Mouse (Mus musculus) hindbrain, embryonic 13.5 days (tissue): ENCODE measurements around the gene Dhx34. TPM values are rescaled to one million over a fixed set of nuclear protein-coding genes. Genes with fewer than 3 reads are reported as not detected.

ENCODE experiments used
- ATAC-seq: fragments of 200-750 bp; cut with Nextera tagmentation; 2 replicates; pipeline ENCODE4 v1.8.0; 2017; ENCODE audit warnings: moderate TSS enrichment; ENCODE audit not compliant: low FRiP score
- H3K27ac ChIP-seq: fragments of 300-500 bp; sonication (generic); 2 replicates; pipeline ENCODE4 v1.5.1; 2015; ENCODE audit warnings: inconsistent platforms, mild to moderate bottlenecking, moderate library complexity
- H3K27me3 ChIP-seq: fragments of 300-500 bp; sonication (generic); 2 replicates; pipeline ENCODE4 v1.6.1; 2015; ENCODE audit warnings: mild to moderate bottlenecking, inconsistent platforms
- H3K36me3 ChIP-seq: fragments of 300-500 bp; sonication (generic); 2 replicates; pipeline ENCODE4 v1.6.1; 2015; ENCODE audit warnings: mild to moderate bottlenecking, inconsistent platforms
- H3K4me1 ChIP-seq: fragments of 300-500 bp; sonication (generic); replicated peaks from 2 replicates; pipeline ENCODE4 v1.6.1; 2015; ENCODE audit warnings: inconsistent platforms
- H3K4me2 ChIP-seq: fragments of 300-500 bp; sonication (generic); 2 replicates; pipeline ENCODE4 v1.6.1; 2015; ENCODE audit warnings: inconsistent platforms, mild to moderate bottlenecking, moderate library complexity
- H3K4me3 ChIP-seq: fragments of 300-500 bp; sonication (generic); 2 replicates; pipeline ENCODE4 v1.5.1; 2015; ENCODE audit warnings: mild to moderate bottlenecking, inconsistent platforms
- H3K9ac ChIP-seq: fragments of 300-500 bp; sonication (generic); 2 replicates; pipeline ENCODE4 v1.6.1; 2015; ENCODE audit warnings: mild to moderate bottlenecking, inconsistent platforms
- H3K9me3 ChIP-seq: fragments of 300-500 bp; sonication (generic); 2 replicates; pipeline ENCODE4 v1.6.1; 2016; ENCODE audit warnings: inconsistent platforms
- WGBS: fragments of 180-500 bp; shearing (Covaris S2); methylation state at CpG from one replicate; pipeline ENCODE4 v1.1.7; 2015; 5-methylcytosine and 5-hydroxymethylcytosine counted together
- polyA plus RNA-seq: library from polyadenylated mRNA; unstranded; fragments of >200 nt; fragmentation: Nextera tagmentation; extraction: Ambion mirVana; gene quantifications from 2 replicates; pipeline ENCODE4 v1.2.1, GENCODE M21; 2015

Dhx34 gene
- polyA plus RNA-seq, 1 experiment from 2014 or later: 13.5 TPM

DNA sequence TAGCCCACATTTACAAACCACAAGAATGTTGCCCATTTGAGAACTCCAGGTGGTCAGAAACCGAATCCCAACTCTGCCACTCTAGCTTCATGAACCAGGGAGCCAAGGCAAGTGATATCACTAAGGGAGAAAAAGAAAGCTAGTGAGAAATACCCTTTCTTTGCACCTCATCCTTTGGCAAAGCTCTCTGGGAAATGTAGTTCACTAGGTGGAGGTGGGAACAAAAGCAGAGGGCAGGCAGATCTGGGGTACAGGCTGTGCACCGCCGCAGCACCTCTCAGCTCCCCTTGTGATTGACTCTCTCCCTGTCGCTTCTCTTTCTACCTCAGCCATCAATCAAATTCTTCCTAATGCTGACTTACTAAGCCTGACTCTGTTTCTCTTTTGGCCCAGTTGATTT is 43.7 kb downstream of the Dhx34 start:
- WGBS: 88% methylated on average over 4 of the region's 4 CpGs

DNA sequence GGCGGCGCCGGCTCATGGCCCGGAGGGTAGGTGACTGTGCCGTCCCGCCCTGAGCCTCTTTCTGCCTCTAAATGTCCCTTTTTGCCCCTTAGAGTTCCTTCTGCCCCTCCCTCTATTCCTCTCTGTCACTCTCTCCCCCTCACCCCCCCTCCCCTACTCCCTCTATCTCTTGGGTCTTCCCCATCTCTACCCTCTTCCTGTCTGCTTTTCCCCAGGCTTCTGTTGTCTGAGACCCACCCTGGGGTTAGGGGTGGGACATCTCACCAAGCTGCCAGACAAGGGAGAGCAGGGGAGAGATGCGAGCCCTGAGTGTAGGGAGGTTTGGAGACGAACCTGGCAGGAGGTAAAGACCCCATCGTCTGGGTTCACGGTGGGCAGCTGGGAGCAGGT is 46.3 kb downstream of the Dhx34 start:
- 0% methylated on average over 10 of the region's 10 CpGs for WGBS
- ATAC-seq: peak; percentile 40
- peaks cover 52% of the 10 kb centered on the region for H3K4me1 ChIP-seq
- no peaks in the 10 kb centered on the region for H3K27me3 ChIP-seq
- peaks cover 36% of the 10 kb centered on the region for H3K36me3 ChIP-seq
- H3K9ac ChIP-seq: peak overlapping the region; percentile 93
- peak overlapping the region; percentile 93 for H3K27ac ChIP-seq
- H3K4me3 ChIP-seq: peak overlapping the region; percentile 82
- H3K4me2 ChIP-seq: peak overlapping the region; percentile 70
- H3K9me3 ChIP-seq: no peaks in the 10 kb centered on the region

More for the DNA sequence above, 43.7 kb downstream of the Dhx34 start:
- Histone ChIP-seq H3K4me1 (peaks cover 37% of the 10 kb centered on the region), H3K4me3 (no peak overlapping the region), H3K9me3 (no peaks in the 10 kb centered on the region), H3K9ac (0 out of 2 replicates have a peak overlapping the region, but pooled peaks have one; percentile 13), H3K36me3 (peaks cover 51% of the 10 kb centered on the region), H3K27ac (no peak overlapping the region), H3K27me3 (no peaks in the 10 kb centered on the region), H3K4me2 (no peak overlapping the region)
- no peak for ATAC-seq

DNA sequence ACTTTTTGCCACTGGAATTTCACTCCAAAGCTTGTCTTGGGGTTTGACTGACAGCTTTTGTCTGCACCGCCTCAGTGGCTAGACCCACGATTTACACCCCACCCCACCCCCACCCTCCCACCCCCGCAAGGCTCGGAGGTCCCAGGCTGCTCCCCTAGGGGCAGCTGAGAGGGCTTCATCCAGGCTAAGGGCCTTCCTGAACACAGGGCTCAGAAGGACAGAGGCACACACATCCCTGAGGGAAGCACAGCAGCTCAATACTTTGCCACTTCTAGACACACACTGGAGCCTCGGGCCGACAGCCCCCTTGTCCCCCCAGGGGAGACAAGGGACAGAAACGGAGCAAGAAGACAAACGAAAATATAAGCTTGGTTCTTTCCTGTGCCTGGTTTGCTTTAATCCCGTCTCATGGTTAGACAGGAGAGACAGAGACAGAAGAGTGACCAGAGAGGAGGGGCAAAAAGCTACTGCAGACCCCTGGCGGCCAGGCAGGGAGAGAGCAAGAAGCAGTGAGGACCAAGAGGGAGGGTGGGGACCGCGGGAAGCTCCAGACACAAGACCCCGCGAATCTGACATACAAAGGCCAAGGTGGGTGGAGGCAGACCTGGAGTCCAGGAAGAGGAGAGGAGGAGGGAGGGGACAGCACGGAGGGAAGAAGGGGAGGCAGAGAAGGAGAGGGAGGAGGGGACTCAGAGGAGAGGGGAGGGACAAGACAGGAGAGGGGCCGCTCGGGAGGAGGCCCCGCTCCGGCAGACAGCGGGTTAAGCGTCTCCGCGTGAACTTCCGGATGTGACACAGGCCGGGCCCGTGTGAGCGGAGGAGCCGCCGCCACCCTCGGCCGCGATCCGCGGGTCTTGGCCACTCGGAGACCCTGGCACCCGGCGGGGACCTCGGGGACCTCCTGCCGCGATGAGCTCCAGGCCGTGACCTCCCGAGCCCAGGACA is 47.0 kb downstream of the Dhx34 start, which contains the start of gene Meis3:
Meis3 (plus strand) TSS at position 494 of the 945 bp plus-strand sequence.
- peaks cover 52% of the 10 kb centered on the region for H3K4me1 ChIP-seq
- WGBS: under 1% methylated on average over 42 of the region's 42 CpGs
- H3K4me2 ChIP-seq: peak within 1 kb of the TSS; percentile 70
- peaks cover 29% of the 10 kb centered on the region for H3K36me3 ChIP-seq
- H3K9me3 ChIP-seq: no peaks in the 10 kb centered on the region
- peak within 1 kb of the TSS; percentile 93 for H3K27ac ChIP-seq
- H3K4me3 ChIP-seq: peak within 1 kb of the TSS; percentile 82
- H3K27me3 ChIP-seq: no peaks in the 10 kb centered on the region
- peak; percentile 90 for ATAC-seq
- H3K9ac ChIP-seq: peak within 1 kb of the TSS; percentile 93

DNA sequence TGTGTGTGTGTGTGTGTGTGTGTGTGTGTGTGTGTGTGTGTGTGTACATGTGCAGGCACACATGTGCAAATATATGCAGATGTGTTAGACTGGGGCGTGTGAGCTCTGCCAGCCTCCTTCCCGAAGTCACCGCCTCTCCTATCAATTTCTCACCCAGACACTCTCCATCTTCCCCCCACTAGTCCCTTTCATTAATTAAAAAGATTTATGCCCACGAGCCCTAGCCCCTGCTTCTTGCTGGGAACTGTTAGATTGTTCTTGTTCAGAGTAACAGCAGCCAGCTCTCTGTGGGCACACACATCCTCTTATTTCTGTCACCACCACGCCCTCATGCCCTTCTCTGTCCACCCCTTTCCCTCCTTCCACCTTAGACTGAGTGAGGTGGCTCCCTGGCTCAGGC is 48.7 kb downstream of the Dhx34 start:
- 21% methylated on average over 5 of the region's 5 CpGs for WGBS
- Histone ChIP-seq H3K4me3 (no peak overlapping the region), H3K27ac (peak overlapping the region; percentile 93), H3K9ac (peak overlapping the region; percentile 93), H3K4me2 (peak overlapping the region; percentile 70), H3K9me3 (no peaks in the 10 kb centered on the region), H3K27me3 (no peaks in the 10 kb centered on the region), H3K36me3 (peaks cover 12% of the 10 kb centered on the region), H3K4me1 (peaks cover 52% of the 10 kb centered on the region)
- no peak for ATAC-seq

DNA sequence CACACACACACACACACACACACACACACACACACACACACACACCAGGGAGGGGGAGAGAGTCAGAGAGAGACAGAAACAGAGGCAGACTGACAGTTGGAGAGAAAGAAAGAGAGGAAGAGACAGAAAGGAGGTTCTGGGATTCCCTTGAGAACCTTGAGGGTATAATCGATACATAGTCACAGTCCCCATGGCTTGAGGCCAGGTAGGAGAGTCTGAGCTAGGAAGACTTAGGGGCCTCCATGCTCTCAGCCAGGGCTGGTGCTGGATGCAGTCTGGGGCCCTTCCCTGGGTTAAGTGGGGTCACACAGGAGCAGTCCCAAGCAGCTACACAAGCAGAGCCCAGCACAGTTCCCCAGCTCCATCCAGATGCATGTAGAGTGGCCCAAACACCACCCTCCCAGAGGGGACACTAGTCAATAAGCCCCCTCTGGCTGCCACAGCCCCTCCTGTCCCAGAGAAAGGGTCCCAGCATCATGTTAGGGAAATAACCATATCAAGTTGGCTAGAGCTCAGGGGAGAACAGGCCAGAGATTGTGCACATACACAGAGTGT is 49.2 kb downstream of the Dhx34 start:
- peaks cover 7% of the 10 kb centered on the region for H3K36me3 ChIP-seq
- H3K4me1 ChIP-seq: peaks cover 52% of the 10 kb centered on the region
- H3K9ac ChIP-seq: peak overlapping the region; percentile 93
- peak overlapping the region; percentile 70 for H3K4me2 ChIP-seq
- H3K9me3 ChIP-seq: no peaks in the 10 kb centered on the region
- H3K27ac ChIP-seq: peak overlapping the region; percentile 93
- WGBS: 19% methylated on average over 1 of the region's 1 CpGs
- H3K4me3 ChIP-seq: no peak overlapping the region
- no peaks in the 10 kb centered on the region for H3K27me3 ChIP-seq
- 0 out of 2 replicates have a peak, but pooled peaks have one; percentile 1 for ATAC-seq

DNA sequence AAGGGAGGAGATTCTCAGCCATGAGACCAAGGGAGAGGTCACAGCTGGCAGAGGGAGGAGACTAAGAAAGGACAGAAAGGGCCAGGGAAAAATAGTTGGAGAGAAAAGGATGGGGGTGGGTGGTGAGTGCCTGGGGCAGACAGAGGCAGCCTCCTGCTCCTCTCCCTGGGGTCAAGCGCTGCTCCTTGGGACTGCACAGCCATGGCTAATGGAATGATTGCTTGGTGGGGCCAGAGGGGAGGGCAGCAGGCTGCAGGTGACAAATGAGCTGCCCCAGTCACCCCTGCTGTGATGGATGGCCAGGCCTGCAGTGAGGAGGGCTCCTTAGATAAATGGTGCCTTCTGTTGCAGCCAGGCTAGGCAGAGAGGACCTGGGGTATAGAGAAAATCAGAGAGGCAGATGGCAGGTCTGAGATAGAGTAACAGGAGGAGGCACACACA is 49.7 kb downstream of the Dhx34 start:
- peak; percentile 16; the same call in 1 of the 2 replicates for ATAC-seq
- Histone ChIP-seq H3K36me3 (peaks cover 2% of the 10 kb centered on the region), H3K4me3 (no peak overlapping the region), H3K27me3 (no peaks in the 10 kb centered on the region), H3K4me2 (no peak overlapping the region), H3K27ac (peak overlapping the region; percentile 87), H3K9ac (peak overlapping the region; percentile 93), H3K4me1 (peaks cover 49% of the 10 kb centered on the region), H3K9me3 (no peaks in the 10 kb centered on the region)
- no CpG with 5 or more reads among the region's 1 CpGs for WGBS

DNA sequence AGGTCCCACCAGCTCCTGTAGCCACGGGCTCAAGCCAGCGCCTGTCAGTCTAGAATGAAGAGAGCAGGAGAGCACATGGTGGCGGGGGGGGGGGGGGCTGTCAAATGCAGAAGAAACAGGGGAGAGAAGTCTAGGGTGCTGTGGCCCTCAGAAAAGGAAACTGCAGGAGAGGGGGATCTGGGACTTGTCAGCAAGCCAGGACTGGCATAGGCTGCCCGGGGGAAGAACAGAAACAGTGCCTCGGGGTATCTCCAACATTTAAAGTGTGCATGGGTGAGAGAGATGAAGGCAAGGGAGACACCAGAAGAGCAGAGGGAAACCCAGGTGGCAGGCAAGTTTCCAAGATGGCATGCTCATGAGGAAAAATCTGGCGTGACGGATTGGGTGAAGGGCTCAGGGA is 59.8 kb downstream of the Dhx34 start:
- ATAC-seq: no peak
- WGBS: 73% methylated on average over 7 of the region's 7 CpGs

DNA sequence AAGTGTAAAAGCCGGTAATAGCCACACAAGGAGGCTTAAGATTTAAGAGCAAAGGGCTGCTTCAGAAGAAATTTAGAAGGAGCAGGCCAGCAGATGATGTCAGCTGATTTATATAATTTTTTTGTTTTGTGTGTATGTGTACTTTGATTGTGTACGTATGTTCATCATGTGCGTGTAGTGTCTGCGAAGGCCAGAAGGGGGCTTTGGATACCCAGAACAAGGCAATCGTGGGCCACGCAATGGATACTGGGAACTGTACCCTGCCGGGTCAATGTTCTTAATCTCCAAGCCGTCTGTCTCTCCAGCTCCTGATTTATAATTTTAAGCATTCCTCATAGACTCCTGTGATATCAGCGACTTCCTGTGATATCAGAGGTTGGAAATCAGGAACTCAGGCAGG is 60.5 kb downstream of the Dhx34 start:
- H3K9me3 ChIP-seq: no peaks in the 10 kb centered on the region
- H3K4me3 ChIP-seq: no peak overlapping the region
- H3K4me2 ChIP-seq: no peak overlapping the region
- peaks cover 26% of the 10 kb centered on the region for H3K27me3 ChIP-seq
- 92% methylated on average over 9 of the region's 9 CpGs for WGBS
- no peak overlapping the region for H3K27ac ChIP-seq
- no peak for ATAC-seq
- no peak overlapping the region for H3K9ac ChIP-seq
- peaks cover 9% of the 10 kb centered on the region; the same call in 1 of the 2 replicates for H3K36me3 ChIP-seq
- H3K4me1 ChIP-seq: peaks cover 9% of the 10 kb centered on the region

More for the DNA sequence above, 59.8 kb downstream of the Dhx34 start:
- Histone ChIP-seq H3K4me3 (no peak overlapping the region), H3K27ac (peak overlapping the region; percentile 35; the same call in 1 of the 2 replicates), H3K36me3 (peaks cover 6% of the 10 kb centered on the region; the same call in 1 of the 2 replicates), H3K4me1 (peaks cover 9% of the 10 kb centered on the region), H3K27me3 (peaks cover 26% of the 10 kb centered on the region), H3K4me2 (no peak overlapping the region), H3K9ac (no peak overlapping the region), H3K9me3 (no peaks in the 10 kb centered on the region)

DNA sequence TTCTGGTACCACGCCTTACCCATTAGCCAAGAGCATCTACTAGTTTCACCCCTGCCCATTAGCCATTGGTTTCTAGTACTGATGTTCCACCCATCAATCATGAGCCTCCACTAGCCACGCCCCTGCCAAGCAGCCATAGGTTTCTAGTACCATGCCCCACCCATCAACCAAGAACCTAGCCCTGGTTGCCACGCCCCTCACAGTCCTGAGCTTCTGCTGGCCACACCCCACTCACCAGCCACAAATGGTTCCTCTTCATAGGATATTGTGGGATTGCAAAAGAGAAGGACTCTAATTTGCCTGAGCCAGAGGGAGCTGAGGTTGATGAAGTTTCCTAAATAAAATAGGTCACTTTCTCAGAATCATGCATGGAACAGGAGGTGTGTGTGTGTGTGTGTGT is 61.1 kb downstream of the Dhx34 start:
- WGBS: 80% methylated on average over 3 of the region's 3 CpGs
- Histone ChIP-seq H3K9ac (no peak overlapping the region), H3K9me3 (no peaks in the 10 kb centered on the region), H3K27me3 (peaks cover 26% of the 10 kb centered on the region), H3K36me3 (peaks cover 9% of the 10 kb centered on the region; the same call in 1 of the 2 replicates), H3K4me3 (no peak overlapping the region), H3K4me2 (no peak overlapping the region), H3K27ac (no peak overlapping the region), H3K4me1 (peaks cover 9% of the 10 kb centered on the region)
- no peak for ATAC-seq

DNA sequence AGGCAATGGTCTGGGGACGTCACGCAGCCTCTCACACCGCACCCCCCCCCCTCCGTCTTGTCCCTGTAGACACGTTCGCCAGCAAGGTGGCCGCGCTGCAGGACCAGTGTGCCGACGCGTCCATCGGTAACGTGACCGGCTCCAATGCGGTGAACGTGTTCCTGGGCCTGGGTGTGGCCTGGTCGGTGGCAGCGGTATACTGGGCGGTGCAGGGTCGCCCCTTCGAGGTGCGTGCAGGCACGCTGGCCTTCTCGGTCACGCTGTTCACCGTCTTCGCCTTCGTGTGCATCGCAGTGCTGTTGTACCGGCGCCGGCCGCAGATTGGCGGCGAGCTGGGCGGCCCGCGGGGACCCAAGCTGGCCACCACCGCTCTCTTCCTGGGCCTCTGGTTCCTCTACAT is 63.1 kb downstream of the Dhx34 start:
- 15% methylated on average over 39 of the region's 39 CpGs for WGBS
- Histone ChIP-seq H3K4me3 (peak overlapping the region; percentile 16; the same call in 1 of the 2 replicates), H3K9me3 (no peaks in the 10 kb centered on the region), H3K27me3 (peaks cover 26% of the 10 kb centered on the region), H3K36me3 (peaks cover 12% of the 10 kb centered on the region; the same call in 1 of the 2 replicates), H3K9ac (peak overlapping the region; percentile 61), H3K27ac (no peak overlapping the region), H3K4me2 (peak overlapping the region; percentile 40), H3K4me1 (peaks cover 9% of the 10 kb centered on the region)
- peak; percentile 37; the same call in 1 of the 2 replicates for ATAC-seq

DNA sequence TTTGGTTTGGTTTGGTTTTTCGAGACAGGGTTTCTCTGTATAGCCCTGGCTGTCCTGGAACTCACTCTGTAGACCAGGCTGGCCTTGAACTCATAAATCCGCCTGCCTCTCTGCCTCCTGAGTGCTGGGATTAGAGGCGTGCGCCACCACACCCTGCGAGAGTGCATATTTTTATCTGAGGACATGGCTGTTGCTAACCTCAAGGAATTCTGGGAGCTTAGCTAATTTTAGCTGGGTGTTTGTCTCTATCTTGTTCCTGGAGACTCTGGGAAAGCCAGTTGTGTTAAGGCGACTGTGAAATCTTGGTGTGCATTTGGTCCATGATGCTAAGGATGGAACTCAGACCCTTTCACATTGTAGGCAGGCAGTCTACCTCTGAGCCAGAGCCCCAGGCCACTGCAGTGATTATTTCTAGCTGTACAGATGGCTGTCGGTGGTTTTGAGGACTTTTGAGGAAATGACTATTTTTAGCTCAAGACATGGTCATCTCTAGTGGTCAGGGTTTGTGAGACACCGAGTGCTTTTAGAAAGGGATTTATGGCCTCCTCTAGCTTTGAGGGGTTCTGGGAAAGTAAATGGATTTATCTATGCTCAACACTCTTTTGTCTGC is 65.6 kb downstream of the Dhx34 start:
- peaks cover 12% of the 10 kb centered on the region for H3K4me1 ChIP-seq
- no peak for ATAC-seq
- 90% methylated on average over 8 of the region's 8 CpGs for WGBS

More for the DNA sequence above, 65.6 kb downstream of the Dhx34 start:
- H3K4me3 ChIP-seq: no peak overlapping the region
- H3K9me3 ChIP-seq: no peaks in the 10 kb centered on the region
- H3K4me2 ChIP-seq: no peak overlapping the region
- H3K36me3 ChIP-seq: peaks cover 17% of the 10 kb centered on the region; the same call in 1 of the 2 replicates
- H3K27me3 ChIP-seq: peaks cover 26% of the 10 kb centered on the region
- H3K27ac ChIP-seq: no peak overlapping the region
- H3K9ac ChIP-seq: no peak overlapping the region
